Mouse (Mus musculus) CD8-positive naive resting alpha-beta T cell, adult 2 months (primary cell): ENCODE results near the gene Agbl2.

Experiments used
- DNase-seq, 2 experiments: peaks; one replicate each; pipeline ENCODE4 v3.0.0; 2022; ENCODE audit warnings: low read depth in 2 of 2, low spot score in 2 of 2

Agbl2 gene

DNA sequence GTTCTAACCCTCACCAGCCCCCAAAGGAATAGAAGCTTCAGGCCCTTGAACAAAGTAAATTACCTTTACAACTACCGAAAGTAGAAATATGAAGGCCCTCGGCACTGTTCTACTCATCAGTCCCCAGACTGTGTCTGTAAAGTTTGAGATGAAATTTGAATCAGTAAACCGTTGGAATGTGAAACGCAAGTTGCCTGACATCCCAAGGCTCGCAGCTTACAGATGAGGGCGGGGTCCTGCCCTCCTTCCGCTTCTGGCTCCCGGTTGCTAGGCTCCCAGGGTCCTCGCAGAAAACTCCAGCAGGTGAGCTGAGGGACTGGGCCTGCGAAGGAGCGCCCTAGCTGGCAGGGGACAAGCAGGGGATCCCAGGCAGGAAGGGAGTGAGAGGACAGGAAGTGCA is at the start of gene Agbl2:
Gene Agbl2 (plus strand): TSS at position 270 of the 400 bp plus-strand sequence.
- no peak for DNase-seq

DNA sequence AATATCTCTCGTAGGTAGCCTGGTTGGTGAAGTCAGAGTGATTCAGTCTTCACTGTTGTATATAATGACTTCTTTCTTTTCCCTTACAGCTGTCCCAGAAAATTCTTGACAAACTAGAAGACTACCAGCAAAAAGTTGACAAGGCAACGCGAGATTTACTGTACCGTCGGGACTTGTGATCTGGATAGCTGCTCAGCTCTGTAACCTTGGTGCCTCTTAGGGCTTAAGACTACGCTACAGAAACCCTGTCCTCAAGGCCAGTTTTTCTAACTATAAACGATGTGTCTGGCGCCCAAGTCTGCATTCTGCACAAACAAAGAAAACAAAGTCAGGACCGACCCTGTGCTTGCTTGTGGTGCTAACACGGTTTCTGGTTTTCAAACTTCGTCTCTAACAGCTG is 47.2 kb upstream of the Agbl2 start:
- DNase-seq: no peak

DNA sequence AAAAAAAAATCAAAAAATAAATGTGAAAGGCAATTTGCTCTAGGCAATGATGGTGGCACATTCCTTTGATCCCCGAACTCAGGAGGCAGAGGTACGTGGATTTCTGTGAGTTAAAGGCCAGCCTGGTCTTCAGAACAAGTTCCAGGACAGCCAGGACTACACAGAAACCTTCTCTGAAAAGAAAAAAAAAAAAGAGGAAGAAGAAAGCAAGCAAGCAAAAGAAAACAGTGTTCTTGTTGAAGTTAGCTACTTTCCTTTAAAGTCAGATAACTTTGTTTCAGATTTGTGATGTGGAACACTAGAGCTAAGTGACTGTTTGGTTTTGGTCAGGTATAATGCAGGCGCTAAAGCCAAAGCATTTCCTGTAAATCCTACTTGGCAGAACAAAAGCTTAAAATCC is 43.7 kb upstream of the Agbl2 start:
- DNase-seq: no peak

DNA sequence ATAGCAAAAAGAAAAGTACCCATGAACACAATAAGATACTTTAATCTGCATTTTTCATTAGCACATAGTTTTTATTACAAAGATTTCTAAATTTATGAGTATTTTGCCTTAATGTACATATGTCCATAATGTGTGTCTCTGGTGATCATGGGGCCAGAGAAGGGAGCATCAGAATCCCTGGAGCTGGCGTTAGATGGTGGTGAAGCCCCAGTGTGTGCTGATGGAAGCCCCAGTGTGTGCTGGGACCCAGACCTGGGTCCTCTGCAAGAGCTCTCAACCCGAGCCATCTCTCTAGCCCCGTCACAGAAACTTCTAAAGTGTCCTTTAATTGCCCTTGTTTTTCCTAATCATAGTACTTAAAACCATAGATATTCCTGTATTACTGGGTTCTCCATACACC is 43.2 kb upstream of the Agbl2 start:
- DNase-seq: no peak

DNA sequence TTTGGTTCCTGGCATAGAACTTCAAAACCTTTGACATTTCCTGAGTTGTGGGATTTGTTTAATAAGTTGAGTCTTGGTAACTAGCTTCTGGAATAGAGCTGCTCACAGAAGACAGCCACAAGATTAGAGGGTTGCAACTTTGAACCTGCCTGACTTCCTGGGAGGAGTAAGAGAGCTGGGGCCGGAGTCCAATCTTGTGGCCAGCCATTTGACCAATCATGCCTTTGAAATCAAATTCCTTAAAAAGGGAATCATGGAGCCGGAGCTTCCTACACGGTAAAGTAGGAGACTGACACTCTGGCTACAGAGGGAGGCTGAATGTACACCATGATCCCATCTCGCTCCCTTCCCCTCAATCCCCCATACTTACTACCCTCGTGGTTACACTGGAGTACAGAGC is 42.6 kb upstream of the Agbl2 start:
- no peak for DNase-seq

GRCm38 (mm10) chr2:90744285-90745052 is 38.1 kb upstream of the Agbl2 start:
- DNase-seq: no peak

DNA sequence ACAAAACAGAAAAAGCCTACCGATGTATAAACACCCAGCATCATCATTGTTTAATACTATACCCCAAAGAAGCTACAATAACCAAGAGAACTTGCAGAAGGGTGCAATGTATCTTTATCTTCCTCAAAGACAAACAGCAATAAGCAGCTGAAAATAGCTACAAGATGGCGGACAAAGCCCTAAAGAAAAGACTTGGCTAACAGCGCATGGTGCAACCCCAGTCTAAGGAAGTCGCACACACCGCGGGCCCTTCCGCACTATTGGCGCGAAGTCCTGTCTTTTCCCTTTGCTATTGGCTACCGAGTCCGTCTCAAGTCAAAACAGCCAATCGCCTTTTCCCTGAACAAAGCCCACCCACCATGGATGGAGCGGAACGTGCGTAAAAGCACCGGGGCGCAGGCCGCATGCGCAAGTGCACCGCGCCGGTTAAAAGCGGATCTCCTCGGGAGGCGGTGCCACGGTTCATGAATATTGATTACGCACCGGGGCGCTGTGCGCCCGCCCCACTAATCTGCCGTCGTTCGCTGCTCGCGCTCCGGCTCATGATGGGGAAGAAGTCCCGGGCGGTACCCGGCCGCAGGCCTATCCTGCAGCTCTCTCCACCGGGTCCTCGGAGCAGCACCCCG is 37.4 kb upstream of the Agbl2 start, which contains the start of gene Fnbp4:
Gene Fnbp4 (plus strand): TSS at position 318 of the 626 bp plus-strand sequence.
- peak; percentile 96 to 97 for DNase-seq

DNA sequence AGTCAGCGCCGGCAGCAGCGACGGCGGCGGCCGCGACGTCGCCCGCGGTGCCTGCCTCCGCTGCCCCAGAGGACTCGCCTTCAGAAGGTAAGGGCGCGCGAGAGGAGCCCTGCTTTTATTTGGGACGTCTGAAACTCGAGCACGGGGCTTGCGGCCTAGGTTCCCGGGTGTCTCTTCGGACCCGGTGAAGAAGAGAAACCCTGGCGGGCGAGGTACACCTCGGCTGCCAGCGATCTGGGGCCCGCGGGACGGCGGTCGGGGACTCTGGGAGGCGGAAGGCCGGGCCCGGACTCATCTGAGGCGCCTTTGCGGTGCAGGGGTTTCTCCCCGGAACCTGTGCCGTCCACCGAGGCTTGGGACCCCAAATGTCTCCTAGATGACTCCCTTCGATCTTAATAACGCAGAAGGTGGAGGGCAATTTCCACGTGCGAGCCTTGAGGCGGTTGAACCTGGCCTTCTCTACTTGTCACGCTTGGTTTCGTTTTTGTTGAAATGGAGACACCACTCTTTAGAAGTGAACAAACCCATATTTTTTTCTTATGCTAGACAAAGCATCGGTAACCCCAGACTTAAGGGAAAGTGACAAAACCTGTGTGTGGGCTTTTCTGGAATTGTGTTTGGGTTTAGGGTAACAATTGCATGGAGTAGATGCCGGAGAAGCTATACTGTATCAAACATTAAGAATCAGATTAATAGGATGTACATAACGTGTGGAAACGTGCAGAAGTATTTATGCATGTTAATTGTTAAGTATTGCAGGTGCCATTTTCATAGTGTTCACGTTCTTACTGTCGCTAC is 36.6 kb upstream of the Agbl2 start:
- no peak for DNase-seq

DNA sequence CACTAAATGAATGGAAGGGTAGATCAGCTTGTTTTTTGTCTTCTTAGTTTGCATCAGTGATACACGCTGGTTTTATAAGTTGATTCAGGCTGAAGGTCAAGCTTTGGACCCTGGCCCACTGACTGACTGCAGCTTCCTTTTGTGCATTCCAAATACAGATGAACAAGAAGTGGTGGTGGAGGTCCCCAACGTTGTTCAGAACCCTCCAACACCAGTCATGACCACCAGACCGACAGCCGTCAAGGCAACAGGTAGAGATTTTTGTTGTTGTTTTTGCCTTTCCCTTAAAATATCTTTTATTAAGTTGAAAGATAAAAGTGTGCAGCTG is 36.0 kb upstream of the Agbl2 start:
- DNase-seq: no peak

DNA sequence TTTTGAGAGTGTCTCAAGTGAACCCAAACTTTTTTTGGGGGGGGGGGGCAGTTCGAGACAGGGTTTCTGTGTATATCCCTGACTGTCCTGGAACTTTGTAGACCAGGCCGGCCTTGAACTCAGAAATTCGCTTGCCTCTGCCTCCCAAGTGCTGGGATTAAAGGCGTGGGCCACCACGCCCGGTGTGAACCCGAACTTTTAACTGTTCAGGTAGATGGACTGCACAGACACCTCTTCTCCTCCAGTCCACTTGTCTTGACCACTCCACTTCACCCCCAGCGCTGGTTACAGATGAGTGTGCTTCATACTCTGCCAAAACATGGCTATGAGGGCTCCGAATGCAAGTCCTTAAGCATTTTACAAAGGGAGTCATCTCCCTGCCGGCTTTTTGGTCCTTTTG is 35.4 kb upstream of the Agbl2 start:
- no peak for DNase-seq

DNA sequence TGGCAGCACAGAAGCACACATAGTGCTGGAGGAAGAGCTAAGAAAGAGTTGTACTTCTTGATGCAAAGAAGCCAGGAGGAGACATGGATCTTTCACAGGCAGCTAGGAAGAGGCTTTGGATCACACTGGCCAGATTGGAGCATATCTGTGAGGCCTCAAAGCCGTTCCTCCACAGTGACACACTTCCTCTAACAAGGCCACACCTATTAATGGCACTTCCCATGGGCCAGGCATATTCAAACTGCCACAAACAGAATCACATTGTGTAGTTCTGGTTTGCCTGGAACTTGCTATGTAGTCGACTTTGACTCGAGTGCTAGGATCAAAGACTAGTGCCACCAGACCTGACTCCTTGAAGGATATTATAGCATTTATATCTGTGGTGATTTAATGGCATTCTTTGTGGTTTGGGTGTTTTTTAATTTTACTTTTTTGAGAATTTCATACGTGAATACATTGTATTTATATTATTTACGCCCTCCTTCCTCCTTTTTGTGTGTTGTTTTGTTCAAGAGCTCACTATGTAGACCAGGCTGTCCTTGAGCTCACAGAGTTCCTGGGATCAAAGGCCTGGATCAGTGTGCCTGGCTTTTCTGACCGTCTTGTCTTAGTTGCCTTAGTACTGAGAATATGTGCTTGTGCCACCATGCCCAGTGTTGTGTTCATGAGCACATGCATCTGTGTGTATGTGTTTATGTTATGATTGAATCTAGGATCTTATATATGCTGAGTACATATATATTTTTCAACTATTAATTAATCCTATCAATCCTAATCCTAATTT is 32.7 kb upstream of the Agbl2 start:
- DNase-seq: no peak

GRCm38 (mm10) chr2:90753565-90753964 is 29.0 kb upstream of the Agbl2 start:
- no peak for DNase-seq

DNA sequence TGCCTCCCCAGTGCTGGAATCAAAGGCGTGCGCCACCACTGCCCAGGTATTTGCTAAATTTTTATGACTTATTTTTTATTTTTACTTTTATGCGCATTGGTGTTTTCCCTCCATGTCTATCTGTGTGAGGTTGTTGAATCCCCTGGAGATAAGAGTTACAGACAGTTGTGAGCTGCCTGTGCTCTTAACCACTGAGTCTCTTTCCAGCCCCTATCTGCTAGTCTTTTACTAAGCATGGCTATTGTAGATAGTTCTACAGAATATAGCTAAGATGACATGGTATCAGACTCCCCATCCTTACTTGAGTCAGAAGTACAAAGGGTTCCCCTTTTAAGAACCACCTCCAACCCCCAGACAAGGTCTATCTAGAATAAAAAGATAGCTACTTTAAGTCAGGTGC is 28.3 kb upstream of the Agbl2 start:
- no peak for DNase-seq

DNA sequence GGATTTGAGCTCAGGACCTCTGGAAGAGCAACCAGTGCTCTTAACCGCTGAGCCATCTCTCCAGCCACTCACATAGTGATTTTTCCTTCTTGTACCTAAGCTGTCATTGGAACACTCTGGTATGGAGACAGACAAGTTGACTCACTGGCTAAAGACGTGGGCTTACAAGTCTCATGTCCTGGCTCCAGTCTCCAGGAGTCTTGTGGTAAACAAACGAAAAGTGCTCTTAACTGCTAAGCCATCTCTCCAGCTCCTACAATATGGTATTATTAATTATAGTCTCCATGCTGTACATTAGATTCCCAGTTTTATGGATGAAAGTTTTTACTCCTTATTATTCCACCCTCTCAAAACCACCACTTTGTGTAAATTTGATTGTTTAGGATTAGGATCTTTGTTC is 17.4 kb upstream of the Agbl2 start:
- DNase-seq: no peak

DNA sequence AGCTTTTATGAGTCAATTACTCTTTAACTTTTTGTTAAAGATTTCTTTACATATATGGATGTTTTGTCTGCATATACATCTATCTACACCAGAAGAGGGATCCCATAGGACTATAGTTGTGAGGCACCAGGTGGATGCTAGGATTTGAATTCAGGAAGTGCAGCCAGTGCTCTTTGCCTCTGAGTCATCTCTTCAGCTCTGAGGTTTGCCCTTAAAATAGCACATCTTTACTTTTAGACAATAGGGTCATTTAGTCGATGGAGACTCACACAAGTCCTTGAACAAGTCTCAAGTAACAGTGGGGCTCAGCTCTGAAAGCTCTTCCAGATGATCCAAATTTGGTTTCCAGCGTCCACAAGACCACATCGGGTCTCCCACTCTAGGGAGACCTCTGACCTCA is 1.2 kb upstream of the Agbl2 start:
- DNase-seq: no peak

DNA sequence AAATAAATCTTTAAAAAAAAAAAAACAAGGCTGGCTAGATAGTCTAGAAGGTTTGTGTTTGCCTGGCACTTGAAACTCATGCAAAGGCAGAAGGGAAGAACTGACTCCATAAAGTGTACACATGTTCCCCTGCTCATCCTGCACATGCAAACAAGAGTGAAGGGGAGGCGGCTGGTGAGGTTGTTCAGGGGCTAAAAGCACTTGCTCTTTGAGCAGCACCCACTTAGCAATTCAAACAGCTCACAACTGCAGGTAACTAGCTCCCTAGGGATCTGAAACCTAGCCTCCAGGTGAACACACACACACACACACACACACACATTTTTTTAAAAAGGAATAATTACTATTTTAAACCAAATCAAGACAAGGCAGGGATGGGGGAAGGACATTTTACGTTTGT is 589 bp upstream of the Agbl2 start:
- no peak for DNase-seq

- no peak for DNase-seq
Measured at GRCm38 (mm10) chr2:90782901-90783486, 467 bp downstream of the Agbl2 start.

DNA sequence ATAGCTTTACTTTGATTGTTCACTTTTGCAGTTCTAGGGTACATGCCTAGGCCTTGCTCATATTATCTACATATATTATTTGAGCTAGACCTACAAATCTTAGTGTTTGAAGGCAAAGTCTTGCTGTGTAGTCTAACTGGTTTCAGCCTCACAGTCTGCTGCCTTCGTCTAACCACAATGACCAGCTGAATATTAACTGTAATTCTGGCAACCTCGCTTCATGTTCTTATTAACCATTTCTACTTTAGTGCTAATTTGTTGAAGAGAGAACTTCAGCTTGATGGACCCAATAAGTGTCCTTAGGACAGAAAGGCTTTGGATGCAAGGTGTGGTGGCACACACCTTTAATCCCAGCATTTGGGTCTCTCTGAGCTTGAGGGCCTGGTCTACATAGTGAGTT is 5.6 kb downstream of the Agbl2 start:
- no peak for DNase-seq

DNA sequence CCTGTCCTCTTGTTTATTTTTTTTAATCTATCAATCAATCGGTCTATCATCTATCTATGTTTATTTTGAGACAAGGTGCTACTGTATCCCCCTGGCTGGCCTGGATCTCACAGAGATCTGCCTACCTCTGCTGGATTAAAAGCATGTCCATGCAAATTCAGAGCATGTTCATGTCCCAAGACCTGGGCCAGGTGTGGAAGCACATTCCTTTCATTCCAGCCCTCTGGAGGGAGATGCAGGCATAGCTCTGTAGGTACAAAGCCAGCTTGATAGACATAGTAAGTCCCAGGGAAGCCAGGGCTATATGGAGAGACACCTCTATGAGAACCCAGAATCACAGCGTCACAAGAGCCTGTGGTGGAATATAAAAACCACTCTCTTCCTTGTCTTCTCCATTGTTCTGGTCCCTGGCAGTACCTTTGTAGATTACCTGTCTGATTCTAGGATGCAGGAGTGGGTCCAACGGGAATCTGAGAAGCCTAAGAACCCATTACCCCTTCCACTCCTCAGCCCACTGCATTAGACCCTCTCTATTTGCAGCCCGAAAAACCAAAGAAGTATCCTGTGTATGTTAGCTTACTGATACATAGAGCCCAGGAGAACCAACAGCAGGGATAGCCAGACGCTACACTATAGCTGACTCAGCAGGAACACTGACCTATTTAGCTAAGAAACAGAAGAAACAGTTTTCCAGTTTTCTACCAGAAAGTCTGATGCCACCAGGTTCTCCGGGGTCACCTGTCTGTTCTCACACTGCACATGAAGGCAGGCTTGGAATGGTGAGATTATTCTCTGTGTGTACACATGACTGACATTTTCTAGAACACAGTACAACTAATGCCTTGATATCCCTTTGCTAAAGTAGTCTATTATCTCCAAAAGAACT is 26.0 kb downstream of the Agbl2 start:
- no peak for DNase-seq

DNA sequence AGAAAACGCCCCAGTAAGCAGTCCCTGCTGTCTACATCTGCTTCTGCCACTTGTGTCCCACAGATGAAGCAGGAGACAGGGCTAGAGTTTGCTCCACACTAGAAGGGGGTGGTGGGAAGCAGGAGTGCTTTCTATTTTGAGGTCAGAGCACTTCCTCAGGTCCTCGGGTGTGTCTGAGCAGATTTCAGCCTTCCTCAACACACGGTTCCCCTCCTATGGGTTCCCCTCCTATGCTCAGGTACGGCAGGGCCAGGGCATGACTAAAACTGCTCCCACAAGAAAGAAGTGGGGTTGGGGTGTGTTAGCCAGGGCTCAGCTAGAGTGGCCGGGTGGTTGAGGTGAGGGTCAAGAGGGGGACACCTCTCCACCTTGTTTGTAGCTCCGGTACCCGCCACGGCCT is 28.2 kb downstream of the Agbl2 start:
- DNase-seq: no peak
